Mouse (Mus musculus) testis, adult 2 months (tissue): ENCODE measurements around the gene Rad9b.

Experiments used
- CTCF ChIP-seq: fragments of 200-500 bp; IDR thresholded peaks from 2 replicates; pipeline ENCODE4 v1.5.1; 2012; ENCODE audit warnings: low read depth, mild to moderate bottlenecking, inconsistent platforms, low read length, moderate library complexity; ENCODE audit not compliant: control insufficient read depth, insufficient read depth, insufficient replicate concordance
- POLR2A ChIP-seq: fragments of 200-500 bp; IDR thresholded peaks from 2 replicates; pipeline ENCODE4 v1.6.1; 2012; ENCODE audit warnings: low read depth, mild to moderate bottlenecking, inconsistent platforms, low read length, moderate library complexity; ENCODE audit not compliant: control insufficient read depth

- TF ChIP-seq CTCF = no peak
- TF ChIP-seq POLR2A = no peak
Measured at GRCm38 (mm10) chr5:122345777-122346176, 8.3 kb downstream of the Rad9b start.
